Mouse (Mus musculus): ENCODE measurements around the gene Gng10. TPM values are rescaled to one million over a fixed set of nuclear protein-coding genes. Genes with fewer than 3 reads are reported as not detected.

Gng10 gene
- polyA plus RNA-seq, 1 experiment from 2014 or later, result 137 TPM

DNA sequence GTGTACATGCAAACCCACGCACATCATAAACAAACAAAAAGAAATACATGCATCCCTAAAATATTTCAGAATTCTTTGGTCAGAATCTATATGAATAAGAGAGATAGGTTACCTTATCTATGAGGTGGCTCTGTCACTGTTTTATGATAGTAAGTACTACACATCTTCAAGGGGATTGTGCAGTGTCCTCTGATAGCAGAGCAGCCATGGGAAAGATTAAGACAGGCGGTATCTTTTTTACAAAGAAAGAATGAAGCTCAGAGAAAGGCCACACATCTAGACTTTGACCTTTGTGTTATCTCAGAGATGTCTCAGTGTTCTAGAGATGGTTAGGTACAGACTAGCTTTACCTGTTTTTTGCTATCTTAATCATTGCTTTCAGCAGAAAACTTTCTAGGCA, 18.0 kb upstream of the Gng10 start:
- no peak for TF ChIP-seq CTCF (IDR thresholded peaks at IDR 0.05; ENCODE audit: low read depth)
- no peak overlapping the region for H3K4me2 ChIP-seq
- ATAC-seq (ENCODE audit: insufficient read depth) (no peak), DNase-seq (no peak)
- no peak overlapping the region for H3K9ac ChIP-seq
- no peaks in the 10 kb centered on the region for H3K9me3 ChIP-seq (ENCODE audit: low read depth, low read length)
- 86% methylated on average over 2 of the region's 2 CpGs for WGBS
- peaks cover 35% of the 10 kb centered on the region for H3K36me3 ChIP-seq (ENCODE audit: insufficient read depth)
- no peak overlapping the region for H3K4me3 ChIP-seq (ENCODE audit: low read depth, low read length)
- H3K27me3 ChIP-seq (ENCODE audit: insufficient read depth, low read length), result no peaks in the 10 kb centered on the region
- H3K27ac ChIP-seq (ENCODE audit: low read depth), result no peak overlapping the region
- H3K4me1 ChIP-seq (ENCODE audit: insufficient read depth), result no peaks in the 10 kb centered on the region

DNA sequence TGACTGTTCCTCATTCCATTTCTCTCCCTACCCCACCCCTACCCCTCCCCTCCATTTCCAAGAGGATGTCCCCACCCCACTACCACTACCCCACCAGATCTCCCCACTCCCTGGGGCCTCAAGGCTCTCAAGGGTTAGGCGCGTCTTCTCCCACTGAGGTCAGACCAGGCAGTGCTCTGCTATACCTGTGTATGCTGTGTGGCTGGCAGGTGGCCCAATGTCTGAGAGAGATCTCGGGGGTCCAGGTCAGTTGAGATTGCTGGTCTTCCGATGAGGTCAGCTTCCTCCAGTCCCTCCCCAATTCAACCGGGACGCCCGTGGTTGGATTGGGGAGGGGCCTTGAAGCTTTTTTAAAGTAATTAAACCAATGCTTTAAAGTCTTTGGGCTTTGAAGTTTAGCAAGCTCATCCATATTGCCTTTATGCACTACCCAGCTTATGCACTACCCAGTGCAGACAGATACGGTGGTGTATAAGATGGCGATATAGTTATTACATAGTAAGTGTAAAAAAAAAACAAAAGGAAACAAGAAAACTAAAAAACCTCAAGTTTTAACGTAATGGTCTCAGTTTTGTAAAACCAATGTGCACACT, 467 bp upstream of the Gng10 start:
- ATAC-seq (ENCODE audit: insufficient read depth), result peak; percentile 30; the same call in 1 of the 2 replicates

DNA sequence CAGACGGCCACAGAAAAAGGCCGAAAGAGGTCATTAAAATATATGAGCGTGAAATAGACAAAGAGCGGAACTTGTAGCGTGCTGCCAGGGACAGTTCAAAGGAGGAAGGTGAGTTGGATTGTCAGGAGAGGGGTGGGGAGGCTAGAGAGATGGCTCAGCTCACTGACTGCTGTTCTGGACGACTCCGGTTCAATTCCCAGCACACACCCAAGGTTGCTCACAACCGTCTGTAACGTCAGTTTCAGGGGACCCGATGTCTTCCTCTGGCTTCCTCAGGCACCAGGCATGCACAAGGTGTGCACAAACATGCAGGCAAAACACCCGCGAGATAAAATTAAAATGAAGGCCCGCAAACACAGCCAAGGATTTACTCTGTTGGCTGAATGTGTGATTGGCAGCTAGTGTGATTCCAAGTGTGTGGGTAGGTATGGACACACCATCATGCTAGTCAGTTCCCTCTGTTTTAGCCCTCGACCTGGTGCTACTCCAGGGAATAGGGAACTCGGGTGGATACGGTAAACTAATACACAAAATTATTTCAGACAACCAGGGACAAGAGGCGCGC, 980 bp downstream of the Gng10 start:
- Histone ChIP-seq H3K27ac (ENCODE audit: low read depth) (no peak overlapping the region), H3K4me3 (ENCODE audit: low read depth, low read length) (peak overlapping the region; percentile 84), H3K4me2 (peak overlapping the region; percentile 74), H3K9ac (peak overlapping the region; percentile 85), H3K27me3 (ENCODE audit: insufficient read depth, low read length) (no peaks in the 10 kb centered on the region), H3K4me1 (ENCODE audit: insufficient read depth) (0 out of 2 replicates have a peak, but pooled peaks cover 4% of the 10 kb centered on the region), H3K36me3 (ENCODE audit: insufficient read depth) (peaks cover 6% of the 10 kb centered on the region; the same call in 1 of the 2 replicates), H3K9me3 (ENCODE audit: low read depth, low read length) (no peaks in the 10 kb centered on the region)
- no peak for TF ChIP-seq CTCF (IDR thresholded peaks at IDR 0.05; ENCODE audit: low read depth)
- no peak; the same call in 1 of the 2 replicates for ATAC-seq (ENCODE audit: insufficient read depth)
- 65% methylated on average over 18 of the region's 18 CpGs for WGBS
- peak; percentile 6 for DNase-seq

More for the DNA sequence above, 467 bp upstream of the Gng10 start:
- peak overlapping the region; percentile 74 for H3K4me2 ChIP-seq
- no peaks in the 10 kb centered on the region for H3K9me3 ChIP-seq (ENCODE audit: low read depth, low read length)
- H3K4me1 ChIP-seq (ENCODE audit: insufficient read depth), result 0 out of 2 replicates have a peak, but pooled peaks cover 4% of the 10 kb centered on the region
- peaks cover under 1% of the 10 kb centered on the region; the same call in 1 of the 2 replicates for H3K36me3 ChIP-seq (ENCODE audit: insufficient read depth)
- peak overlapping the region; percentile 85; the same call in 1 of the 2 replicates for H3K9ac ChIP-seq
- H3K27ac ChIP-seq (ENCODE audit: low read depth), result no peak overlapping the region
- WGBS, result 80% methylated on average over 10 of the region's 10 CpGs
- no peak for DNase-seq
- no peak for TF ChIP-seq CTCF (IDR thresholded peaks at IDR 0.05; ENCODE audit: low read depth)
- H3K27me3 ChIP-seq (ENCODE audit: insufficient read depth, low read length), result no peaks in the 10 kb centered on the region
- peak overlapping the region; percentile 84 for H3K4me3 ChIP-seq (ENCODE audit: low read depth, low read length)

- H3K4me1 ChIP-seq (ENCODE audit: insufficient read depth), result 0 out of 2 replicates have a peak, but pooled peaks cover 4% of the 10 kb centered on the region
- 44% methylated on average over 13 of the region's 13 CpGs for WGBS
- DNase-seq (peak; percentile 90), ATAC-seq (ENCODE audit: insufficient read depth) (peak; percentile 53)
- H3K36me3 ChIP-seq (ENCODE audit: insufficient read depth), result peaks cover 9% of the 10 kb centered on the region; the same call in 1 of the 2 replicates
- H3K27me3 ChIP-seq (ENCODE audit: insufficient read depth, low read length), result no peaks in the 10 kb centered on the region
- no peaks in the 10 kb centered on the region for H3K9me3 ChIP-seq (ENCODE audit: low read depth, low read length)
- peak; percentile 88 for TF ChIP-seq CTCF (IDR thresholded peaks at IDR 0.05; ENCODE audit: low read depth)
- no peak overlapping the region; the same call in 1 of the 2 replicates for H3K9ac ChIP-seq
- no peak overlapping the region for H3K4me3 ChIP-seq (ENCODE audit: low read depth, low read length)
- H3K27ac ChIP-seq (ENCODE audit: low read depth), result no peak overlapping the region
- peak overlapping the region; percentile 74 for H3K4me2 ChIP-seq
Observed at GRCm38 (mm10) chr4:59036490-59037127, 1.7 kb downstream of the Gng10 start.

DNA sequence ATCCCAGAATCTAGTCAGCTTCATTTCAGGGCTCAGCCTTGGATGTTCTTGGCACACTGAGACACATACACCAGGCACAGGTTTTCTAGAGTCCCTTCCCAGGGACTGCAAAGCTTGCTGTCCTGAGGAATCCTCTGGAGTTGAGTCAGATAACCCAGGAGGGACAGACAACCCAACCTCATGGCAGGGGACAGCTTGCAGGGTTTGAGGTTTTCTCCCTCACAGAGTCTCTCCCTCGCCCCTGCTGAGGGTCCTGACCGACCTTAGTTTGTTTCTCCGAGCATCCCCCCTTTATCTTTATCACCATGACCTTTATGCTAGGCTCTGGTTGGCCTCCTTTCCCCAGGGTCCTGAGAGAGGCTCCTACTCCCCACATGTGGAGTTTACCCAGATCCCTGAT, 2.6 kb downstream of the Gng10 start:
- no peaks in the 10 kb centered on the region for H3K27me3 ChIP-seq (ENCODE audit: insufficient read depth, low read length)
- TF ChIP-seq CTCF (IDR thresholded peaks at IDR 0.05; ENCODE audit: low read depth), result no peak
- H3K36me3 ChIP-seq (ENCODE audit: insufficient read depth), result peaks cover 12% of the 10 kb centered on the region; the same call in 1 of the 2 replicates
- no peak overlapping the region for H3K4me3 ChIP-seq (ENCODE audit: low read depth, low read length)
- DNase-seq (no peak), ATAC-seq (ENCODE audit: insufficient read depth) (no peak)
- 65% methylated on average over 3 of the region's 3 CpGs for WGBS
- H3K27ac ChIP-seq (ENCODE audit: low read depth), result no peak overlapping the region; the same call in 1 of the 2 replicates
- 0 out of 2 replicates have a peak, but pooled peaks cover 4% of the 10 kb centered on the region for H3K4me1 ChIP-seq (ENCODE audit: insufficient read depth)
- no peak overlapping the region for H3K9ac ChIP-seq
- no peaks in the 10 kb centered on the region for H3K9me3 ChIP-seq (ENCODE audit: low read depth, low read length)
- no peak overlapping the region for H3K4me2 ChIP-seq

DNA sequence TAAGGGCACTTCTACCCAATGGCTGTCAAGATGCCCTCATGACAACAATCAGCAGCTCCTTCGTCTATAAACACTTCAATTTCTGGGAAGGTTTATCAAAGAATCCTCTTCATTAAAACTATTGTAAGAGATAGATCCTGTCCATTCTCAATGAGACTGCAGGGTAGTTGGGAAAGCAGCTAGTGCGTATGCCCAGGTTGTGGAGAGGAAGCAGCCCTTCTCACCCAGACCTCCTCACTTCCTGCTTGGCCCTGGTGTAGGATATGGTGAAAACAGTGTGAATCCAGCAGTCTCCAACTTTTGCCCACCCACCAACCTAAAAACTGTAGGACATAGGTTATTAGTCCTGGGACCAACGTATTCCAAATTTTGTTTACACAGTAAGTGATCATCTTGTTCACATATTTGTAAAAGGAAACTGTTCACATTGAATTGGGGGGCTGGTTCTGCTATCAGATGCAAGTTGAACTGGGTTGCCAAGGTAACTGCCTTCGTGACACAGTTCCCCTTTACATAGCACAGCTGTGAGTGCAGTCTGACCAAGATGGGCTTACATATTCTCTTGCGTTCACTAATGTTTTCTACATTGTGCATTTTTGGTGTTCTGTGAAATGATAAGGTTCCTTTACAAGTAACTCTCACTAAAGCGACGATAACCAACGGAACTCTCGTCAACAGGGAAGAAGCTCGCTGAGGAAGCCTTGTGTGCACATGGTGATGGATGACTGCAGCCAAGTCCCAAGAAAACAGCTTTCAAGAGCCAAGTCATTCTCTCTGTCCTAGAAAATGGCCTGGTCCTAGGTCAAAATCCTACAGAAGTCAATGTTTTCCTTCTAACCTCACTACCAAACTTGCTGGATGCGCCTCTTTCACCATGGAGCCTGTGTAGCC, 5.8 kb downstream of the Gng10 start:
- no peak overlapping the region for H3K4me3 ChIP-seq (ENCODE audit: low read depth, low read length)
- ATAC-seq (ENCODE audit: insufficient read depth), result no peak
- H3K4me2 ChIP-seq, result no peak overlapping the region
- 0 out of 2 replicates have a peak, but pooled peaks cover 3% of the 10 kb centered on the region for H3K4me1 ChIP-seq (ENCODE audit: insufficient read depth)
- H3K9me3 ChIP-seq (ENCODE audit: low read depth, low read length), result no peaks in the 10 kb centered on the region; the same call in 1 of the 2 replicates
- DNase-seq, result no peak
- no peak overlapping the region for H3K27ac ChIP-seq (ENCODE audit: low read depth)
- peaks cover 17% of the 10 kb centered on the region; the same call in 1 of the 2 replicates for H3K36me3 ChIP-seq (ENCODE audit: insufficient read depth)
- no peaks in the 10 kb centered on the region for H3K27me3 ChIP-seq (ENCODE audit: insufficient read depth, low read length)
- TF ChIP-seq CTCF (IDR thresholded peaks at IDR 0.05; ENCODE audit: low read depth), result no peak
- no peak overlapping the region for H3K9ac ChIP-seq
- WGBS, result 81% methylated on average over 11 of the region's 11 CpGs

All from lung, embryonic 14.5 days (tissue).